Mouse (Mus musculus): ENCODE measurements at regions not wholly inside any gene's neighbourhood (a gene's known extent, or its start where the extent isn't known, plus 50 kb on each side); places are given as distances from the start of the nearest gene placed in this dataset.

- no peak overlapping the region for H3K27ac ChIP-seq (ENCODE audit: insufficient read depth, low read length)
- no peak overlapping the region for H3K4me3 ChIP-seq (ENCODE audit: insufficient read depth, low read length)
- no peaks in the 10 kb centered on the region for H3K4me1 ChIP-seq (ENCODE audit: control insufficient read depth, insufficient read depth, low read length)
- TF ChIP-seq POLR2A (IDR thresholded peaks at IDR 0.05; ENCODE audit: low read depth, low read length) = no peak
- TF ChIP-seq CTCF (IDR thresholded peaks at IDR 0.05; ENCODE audit: borderline replicate concordance, insufficient read depth, low read length) = no peak
Observed at GRCm38 (mm10) chr13:37660083-37660482, 118.1 kb upstream of the Rreb1 start.

- TF ChIP-seq POLR2A (IDR thresholded peaks at IDR 0.05; ENCODE audit: low read depth, low read length) (no peak), CTCF (IDR thresholded peaks at IDR 0.05; ENCODE audit: borderline replicate concordance, insufficient read depth, low read length) (no peak)
- Histone ChIP-seq H3K4me3 (ENCODE audit: insufficient read depth, low read length) (no peak overlapping the region), H3K27ac (ENCODE audit: insufficient read depth, low read length) (no peak overlapping the region), H3K4me1 (ENCODE audit: control insufficient read depth, insufficient read depth, low read length) (no peaks in the 10 kb centered on the region)
Observed at GRCm38 (mm10) chr13:37660668-37661067, 117.5 kb upstream of the Rreb1 start.

- TF ChIP-seq CTCF (IDR thresholded peaks at IDR 0.05; ENCODE audit: borderline replicate concordance, insufficient read depth, low read length) (no peak), POLR2A (IDR thresholded peaks at IDR 0.05; ENCODE audit: low read depth, low read length) (no peak)
- Histone ChIP-seq H3K27ac (ENCODE audit: insufficient read depth, low read length) (no peak overlapping the region), H3K4me3 (ENCODE audit: insufficient read depth, low read length) (no peak overlapping the region), H3K4me1 (ENCODE audit: control insufficient read depth, insufficient read depth, low read length) (no peaks in the 10 kb centered on the region)
Observed at GRCm38 (mm10) chr13:37664116-37664515, 114.1 kb upstream of the Rreb1 start.

- no peaks in the 10 kb centered on the region for H3K4me1 ChIP-seq (ENCODE audit: control insufficient read depth, insufficient read depth, low read length)
- no peak overlapping the region for H3K27ac ChIP-seq (ENCODE audit: insufficient read depth, low read length)
- H3K4me3 ChIP-seq (ENCODE audit: insufficient read depth, low read length) = no peak overlapping the region
- TF ChIP-seq POLR2A (IDR thresholded peaks at IDR 0.05; ENCODE audit: low read depth, low read length) = no peak
- no peak for TF ChIP-seq CTCF (IDR thresholded peaks at IDR 0.05; ENCODE audit: borderline replicate concordance, insufficient read depth, low read length)
Observed at GRCm38 (mm10) chr13:37666207-37667003, 111.8 kb upstream of the Rreb1 start.

- H3K4me1 ChIP-seq (ENCODE audit: control insufficient read depth, insufficient read depth, low read length) = no peaks in the 10 kb centered on the region
- no peak for TF ChIP-seq POLR2A (IDR thresholded peaks at IDR 0.05; ENCODE audit: low read depth, low read length)
- TF ChIP-seq CTCF (IDR thresholded peaks at IDR 0.05; ENCODE audit: borderline replicate concordance, insufficient read depth, low read length) = no peak
- no peak overlapping the region for H3K27ac ChIP-seq (ENCODE audit: insufficient read depth, low read length)
- no peak overlapping the region for H3K4me3 ChIP-seq (ENCODE audit: insufficient read depth, low read length)
Observed at GRCm38 (mm10) chr13:37667386-37667785, 110.8 kb upstream of the Rreb1 start.

- no peak overlapping the region for H3K27ac ChIP-seq (ENCODE audit: insufficient read depth, low read length)
- no peak overlapping the region for H3K4me3 ChIP-seq (ENCODE audit: insufficient read depth, low read length)
- TF ChIP-seq POLR2A (IDR thresholded peaks at IDR 0.05; ENCODE audit: low read depth, low read length) = no peak
- no peak for TF ChIP-seq CTCF (IDR thresholded peaks at IDR 0.05; ENCODE audit: borderline replicate concordance, insufficient read depth, low read length)
- no peaks in the 10 kb centered on the region for H3K4me1 ChIP-seq (ENCODE audit: control insufficient read depth, insufficient read depth, low read length)
Observed at GRCm38 (mm10) chr13:37667871-37668270, 110.3 kb upstream of the Rreb1 start.

- H3K4me1 ChIP-seq (ENCODE audit: control insufficient read depth, insufficient read depth, low read length) = no peaks in the 10 kb centered on the region
- TF ChIP-seq CTCF (IDR thresholded peaks at IDR 0.05; ENCODE audit: borderline replicate concordance, insufficient read depth, low read length) = no peak
- TF ChIP-seq POLR2A (IDR thresholded peaks at IDR 0.05; ENCODE audit: low read depth, low read length) = no peak
- H3K27ac ChIP-seq (ENCODE audit: insufficient read depth, low read length) = no peak overlapping the region
- H3K4me3 ChIP-seq (ENCODE audit: insufficient read depth, low read length) = no peak overlapping the region
Observed at GRCm38 (mm10) chr13:37671109-37671508, 107.1 kb upstream of the Rreb1 start.

GRCm38 (mm10) chr13:37674676-37675350, 103.4 kb upstream of the Rreb1 start:
- Histone ChIP-seq H3K4me3 (ENCODE audit: insufficient read depth, low read length) (no peak overlapping the region), H3K27ac (ENCODE audit: insufficient read depth, low read length) (no peak overlapping the region), H3K4me1 (ENCODE audit: control insufficient read depth, insufficient read depth, low read length) (no peaks in the 10 kb centered on the region)
- TF ChIP-seq POLR2A (IDR thresholded peaks at IDR 0.05; ENCODE audit: low read depth, low read length) = no peak
- TF ChIP-seq CTCF (IDR thresholded peaks at IDR 0.05; ENCODE audit: borderline replicate concordance, insufficient read depth, low read length) = no peak

GRCm38 (mm10) chr13:37675718-37676117, 102.5 kb upstream of the Rreb1 start:
- H3K4me3 ChIP-seq (ENCODE audit: insufficient read depth, low read length) = no peak overlapping the region
- no peaks in the 10 kb centered on the region for H3K4me1 ChIP-seq (ENCODE audit: control insufficient read depth, insufficient read depth, low read length)
- TF ChIP-seq POLR2A (IDR thresholded peaks at IDR 0.05; ENCODE audit: low read depth, low read length) (no peak), CTCF (IDR thresholded peaks at IDR 0.05; ENCODE audit: borderline replicate concordance, insufficient read depth, low read length) (no peak)
- no peak overlapping the region for H3K27ac ChIP-seq (ENCODE audit: insufficient read depth, low read length)

GRCm38 (mm10) chr13:37676912-37677311, 101.3 kb upstream of the Rreb1 start:
- no peak for TF ChIP-seq CTCF (IDR thresholded peaks at IDR 0.05; ENCODE audit: borderline replicate concordance, insufficient read depth, low read length)
- no peak for TF ChIP-seq POLR2A (IDR thresholded peaks at IDR 0.05; ENCODE audit: low read depth, low read length)
- no peaks in the 10 kb centered on the region for H3K4me1 ChIP-seq (ENCODE audit: control insufficient read depth, insufficient read depth, low read length)
- H3K4me3 ChIP-seq (ENCODE audit: insufficient read depth, low read length) = no peak overlapping the region
- no peak overlapping the region for H3K27ac ChIP-seq (ENCODE audit: insufficient read depth, low read length)

Measured in embryonic fibroblast, embryonic 13.5 days (primary cell).